Mouse (Mus musculus) liver, embryonic 13.5 days (tissue): ENCODE results near the gene Slit3. TPM values are rescaled to one million over a fixed set of nuclear protein-coding genes. Genes with fewer than 3 reads are reported as not detected.

Experiments used
- ATAC-seq: fragments of 200-750 bp; cut with Nextera tagmentation; 2 replicates; pipeline ENCODE4 v1.8.0; 2017; ENCODE audit warnings: low read depth, mild to moderate bottlenecking, moderate number of reproducible peaks, moderate library complexity
- DNase-seq: peaks from one replicate; pipeline ENCODE4 v3.0.0; 2022
- H3K27ac ChIP-seq: fragments of 300-500 bp; sonication (generic); 2 replicates; pipeline ENCODE4 v1.5.1; 2015; ENCODE audit warnings: moderate library complexity, mild to moderate bottlenecking, inconsistent platforms
- H3K27me3 ChIP-seq: fragments of 300-500 bp; sonication (generic); 2 replicates; pipeline ENCODE4 v1.6.1; 2015; ENCODE audit warnings: mild to moderate bottlenecking, inconsistent platforms
- H3K36me3 ChIP-seq: fragments of 300-500 bp; sonication (generic); 2 replicates; pipeline ENCODE4 v1.6.1; 2015; ENCODE audit warnings: mild to moderate bottlenecking, inconsistent platforms
- H3K4me1 ChIP-seq: fragments of 300-500 bp; sonication (generic); replicated peaks from 2 replicates; pipeline ENCODE4 v1.6.1; 2015; ENCODE audit warnings: inconsistent platforms
- H3K4me2 ChIP-seq: fragments of 300-500 bp; sonication (generic); 2 replicates; pipeline ENCODE4 v1.6.1; 2015; ENCODE audit warnings: inconsistent platforms, mild to moderate bottlenecking, moderate library complexity
- H3K4me3 ChIP-seq: fragments of 300-500 bp; sonication (generic); replicated peaks from 2 replicates; pipeline ENCODE4 v1.5.1; 2015; ENCODE audit warnings: mild to moderate bottlenecking, inconsistent platforms
- H3K9ac ChIP-seq: fragments of 300-500 bp; sonication (generic); 2 replicates; pipeline ENCODE4 v1.6.1; 2015; ENCODE audit warnings: mild to moderate bottlenecking, inconsistent platforms
- H3K9me3 ChIP-seq: fragments of 300-500 bp; sonication (generic); replicated peaks from 2 replicates; pipeline ENCODE4 v1.6.1; 2016; ENCODE audit warnings: inconsistent platforms
- WGBS: fragments of 180-500 bp; shearing (Covaris S2); methylation state at CpG from one replicate; pipeline ENCODE4 v1.1.7; 2015; ENCODE audit not compliant: insufficient replicate concordance; 5-methylcytosine and 5-hydroxymethylcytosine counted together
- polyA plus RNA-seq: library from polyadenylated mRNA; unstranded; fragments of >200 nt; fragmentation: Nextera tagmentation; extraction: Ambion mirVana; gene quantifications from 2 replicates; pipeline ENCODE4 v1.2.1, GENCODE M21; 2015

The Slit3 gene
- polyA plus RNA-seq, 1 experiment from 2014 or later: 0.44 TPM

- H3K9ac ChIP-seq: no peak overlapping the region
- WGBS: 49% methylated on average over 3 of the region's 3 CpGs
- no peak overlapping the region for H3K4me3 ChIP-seq
- H3K36me3 ChIP-seq: no peaks in the 10 kb centered on the region
- no peak overlapping the region for H3K4me2 ChIP-seq
- no peak overlapping the region for H3K27ac ChIP-seq
- ATAC-seq (no peak), DNase-seq (no peak)
- no peaks in the 10 kb centered on the region for H3K9me3 ChIP-seq
- H3K4me1 ChIP-seq: no peaks in the 10 kb centered on the region
- H3K27me3 ChIP-seq: no peaks in the 10 kb centered on the region
Measured at GRCm38 (mm10) chr11:35295162-35295799, 174.3 kb downstream of the Slit3 start.

- no peak overlapping the region for H3K4me3 ChIP-seq
- H3K27ac ChIP-seq: no peak overlapping the region
- DNase-seq (no peak), ATAC-seq (no peak)
- H3K36me3 ChIP-seq: no peaks in the 10 kb centered on the region
- 75% methylated on average over 5 of the region's 5 CpGs for WGBS
- H3K4me1 ChIP-seq: no peaks in the 10 kb centered on the region
- no peaks in the 10 kb centered on the region for H3K9me3 ChIP-seq
- no peaks in the 10 kb centered on the region for H3K27me3 ChIP-seq
- H3K4me2 ChIP-seq: no peak overlapping the region
- H3K9ac ChIP-seq: no peak overlapping the region
Measured at GRCm38 (mm10) chr11:35296803-35297202, 175.8 kb downstream of the Slit3 start.

GRCm38 (mm10) chr11:35297319-35297718, 176.3 kb downstream of the Slit3 start:
- no peak overlapping the region for H3K27ac ChIP-seq
- H3K27me3 ChIP-seq: no peaks in the 10 kb centered on the region
- no peaks in the 10 kb centered on the region for H3K36me3 ChIP-seq
- no peak overlapping the region for H3K9ac ChIP-seq
- H3K9me3 ChIP-seq: no peaks in the 10 kb centered on the region
- 18% methylated on average over 5 of the region's 5 CpGs for WGBS
- no peak overlapping the region for H3K4me3 ChIP-seq
- ATAC-seq (no peak), DNase-seq (no peak)
- no peaks in the 10 kb centered on the region for H3K4me1 ChIP-seq
- H3K4me2 ChIP-seq: no peak overlapping the region

GRCm38 (mm10) chr11:35298526-35298925, 177.5 kb downstream of the Slit3 start:
- no peak for DNase-seq
- H3K27me3 ChIP-seq: no peaks in the 10 kb centered on the region
- no peaks in the 10 kb centered on the region for H3K36me3 ChIP-seq
- 67% methylated on average over 2 of the region's 2 CpGs for WGBS
- ATAC-seq: no peak
- H3K27ac ChIP-seq: no peak overlapping the region
- no peak overlapping the region for H3K4me3 ChIP-seq
- H3K9ac ChIP-seq: no peak overlapping the region
- no peak overlapping the region for H3K4me2 ChIP-seq
- H3K9me3 ChIP-seq: no peaks in the 10 kb centered on the region
- no peaks in the 10 kb centered on the region for H3K4me1 ChIP-seq

GRCm38 (mm10) chr11:35299857-35300375, 178.9 kb downstream of the Slit3 start:
- Histone ChIP-seq H3K9me3 (no peaks in the 10 kb centered on the region), H3K4me2 (no peak overlapping the region), H3K4me1 (no peaks in the 10 kb centered on the region), H3K4me3 (no peak overlapping the region), H3K36me3 (no peaks in the 10 kb centered on the region), H3K27ac (no peak overlapping the region), H3K27me3 (no peaks in the 10 kb centered on the region), H3K9ac (no peak overlapping the region)
- WGBS: 74% methylated on average over 7 of the region's 7 CpGs
- ATAC-seq (no peak), DNase-seq (no peak)

- no peaks in the 10 kb centered on the region for H3K9me3 ChIP-seq
- H3K4me1 ChIP-seq: no peaks in the 10 kb centered on the region
- no peak for ATAC-seq
- DNase-seq: no peak
- H3K27ac ChIP-seq: no peak overlapping the region
- H3K27me3 ChIP-seq: no peaks in the 10 kb centered on the region
- WGBS: 59% methylated on average over 5 of the region's 5 CpGs
- H3K4me2 ChIP-seq: no peak overlapping the region
- H3K9ac ChIP-seq: no peak overlapping the region
- no peaks in the 10 kb centered on the region for H3K36me3 ChIP-seq
- H3K4me3 ChIP-seq: no peak overlapping the region
Measured at GRCm38 (mm10) chr11:35302272-35302671, 181.2 kb downstream of the Slit3 start.

- no peaks in the 10 kb centered on the region for H3K4me1 ChIP-seq
- no peak overlapping the region for H3K4me3 ChIP-seq
- DNase-seq (no peak), ATAC-seq (no peak)
- no peak overlapping the region for H3K4me2 ChIP-seq
- WGBS: 63% methylated on average over 8 of the region's 8 CpGs
- H3K9me3 ChIP-seq: no peaks in the 10 kb centered on the region
- no peaks in the 10 kb centered on the region for H3K27me3 ChIP-seq
- H3K9ac ChIP-seq: no peak overlapping the region
- no peaks in the 10 kb centered on the region for H3K36me3 ChIP-seq
- H3K27ac ChIP-seq: no peak overlapping the region
Measured at GRCm38 (mm10) chr11:35304216-35304975, 183.4 kb downstream of the Slit3 start.

- Histone ChIP-seq H3K27ac (no peak overlapping the region), H3K27me3 (no peaks in the 10 kb centered on the region), H3K4me3 (no peak overlapping the region), H3K9me3 (no peaks in the 10 kb centered on the region), H3K36me3 (no peaks in the 10 kb centered on the region), H3K4me1 (no peaks in the 10 kb centered on the region), H3K4me2 (no peak overlapping the region), H3K9ac (no peak overlapping the region)
- 62% methylated on average over 5 of the region's 5 CpGs for WGBS
- ATAC-seq (no peak), DNase-seq (no peak)
Measured at GRCm38 (mm10) chr11:35305111-35305510, 184.1 kb downstream of the Slit3 start.

- 55% methylated on average over 3 of the region's 3 CpGs for WGBS
Measured at GRCm38 (mm10) chr11:35305910-35306309, 184.9 kb downstream of the Slit3 start.

GRCm38 (mm10) chr11:35306922-35307321, 185.9 kb downstream of the Slit3 start:
- Histone ChIP-seq H3K36me3 (no peaks in the 10 kb centered on the region), H3K4me2 (no peak overlapping the region), H3K4me1 (no peaks in the 10 kb centered on the region), H3K4me3 (no peak overlapping the region), H3K27me3 (no peaks in the 10 kb centered on the region), H3K9ac (no peak overlapping the region), H3K9me3 (no peaks in the 10 kb centered on the region), H3K27ac (no peak overlapping the region)
- WGBS: 65% methylated on average over 5 of the region's 5 CpGs
- DNase-seq (no peak), ATAC-seq (no peak)

More at GRCm38 (mm10) chr11:35305910-35306309, 184.9 kb downstream of the Slit3 start:
- ATAC-seq: no peak
- no peak for DNase-seq
- no peak overlapping the region for H3K9ac ChIP-seq
- no peak overlapping the region for H3K4me2 ChIP-seq
- H3K27me3 ChIP-seq: no peaks in the 10 kb centered on the region
- H3K4me3 ChIP-seq: no peak overlapping the region
- no peak overlapping the region for H3K27ac ChIP-seq
- H3K9me3 ChIP-seq: no peaks in the 10 kb centered on the region
- no peaks in the 10 kb centered on the region for H3K36me3 ChIP-seq
- H3K4me1 ChIP-seq: no peaks in the 10 kb centered on the region

GRCm38 (mm10) chr11:35307992-35308391, 187.0 kb downstream of the Slit3 start:
- H3K4me1 ChIP-seq: no peaks in the 10 kb centered on the region
- 55% methylated on average over 4 of the region's 4 CpGs for WGBS
- no peak overlapping the region for H3K4me2 ChIP-seq
- no peak overlapping the region for H3K27ac ChIP-seq
- no peaks in the 10 kb centered on the region for H3K9me3 ChIP-seq
- no peak overlapping the region for H3K4me3 ChIP-seq
- H3K27me3 ChIP-seq: no peaks in the 10 kb centered on the region
- DNase-seq: no peak
- no peaks in the 10 kb centered on the region for H3K36me3 ChIP-seq
- H3K9ac ChIP-seq: no peak overlapping the region
- ATAC-seq: no peak
